Mouse (Mus musculus) lung, postnatal 0 days (tissue): ENCODE results near the gene Cdkl2.

Source experiments
- CTCF ChIP-seq: IDR thresholded peaks from 2 replicates; pipeline ENCODE4 v1.5.1; 2016; ENCODE audit warnings: antibody characterized with exemption, mild to moderate bottlenecking
- EP300 ChIP-seq: IDR thresholded peaks from 2 replicates; pipeline ENCODE4 v1.6.1; 2016; ENCODE audit warnings: antibody characterized with exemption, mild to moderate bottlenecking, control low read depth

GRCm38 (mm10) chr5:91972046-91972445 lies 71.6 kb downstream of the Cdkl2 start:
- TF ChIP-seq CTCF = no peak
- TF ChIP-seq EP300 = no peak
